Mouse (Mus musculus) intestine, postnatal 0 days (tissue): ENCODE results near the gene Atf2. TPM values are rescaled to one million over a fixed set of nuclear protein-coding genes. Genes with fewer than 3 reads are reported as not detected.

Experiments
- ATAC-seq: fragments of 200-750 bp; cut with Nextera tagmentation; 2 replicates; pipeline ENCODE4 v1.8.0; 2017; ENCODE audit warnings: mild to moderate bottlenecking, moderate TSS enrichment, moderate library complexity
- H3K27ac ChIP-seq: fragments of 300-500 bp; sonication (generic); 2 replicates; pipeline ENCODE4 v1.5.1; 2014; ENCODE audit warnings: mild to moderate bottlenecking, low read depth, low read length, moderate library complexity
- H3K27me3 ChIP-seq: fragments of 300-500 bp; sonication (generic); replicated peaks from 2 replicates; pipeline ENCODE4 v1.6.1; 2014; ENCODE audit warnings: low read length, mixed read lengths; ENCODE audit not compliant: control insufficient read depth, insufficient read depth
- H3K36me3 ChIP-seq: fragments of 300-500 bp; sonication (generic); 2 replicates; pipeline ENCODE4 v1.6.1; 2014; ENCODE audit warnings: mild to moderate bottlenecking, moderate library complexity; ENCODE audit not compliant: control insufficient read depth, insufficient read depth
- H3K4me1 ChIP-seq: fragments of 300-500 bp; sonication (generic); replicated peaks from 2 replicates; pipeline ENCODE4 v1.6.1; 2014; ENCODE audit warnings: antibody characterized with exemption, low read length, mixed read lengths; ENCODE audit not compliant: control insufficient read depth, insufficient read depth
- H3K4me2 ChIP-seq: fragments of 300-500 bp; sonication (generic); replicated peaks from 2 replicates; pipeline ENCODE4 v1.6.1; 2014; ENCODE audit warnings: low read depth, mild to moderate bottlenecking, moderate library complexity
- H3K4me3 ChIP-seq: fragments of 300-500 bp; sonication (generic); 2 replicates; pipeline ENCODE4 v1.5.1; 2014; ENCODE audit warnings: low read depth, low read length
- H3K9ac ChIP-seq: fragments of 300-500 bp; sonication (generic); 2 replicates; pipeline ENCODE4 v1.6.1; 2014; ENCODE audit warnings: mild to moderate bottlenecking, low read depth, low read length
- H3K9me3 ChIP-seq: fragments of 300-500 bp; sonication (generic); 2 replicates; pipeline ENCODE4 v1.6.1; 2016; ENCODE audit warnings: mixed run types; ENCODE audit not compliant: control insufficient read depth
- CTCF ChIP-seq: sonication (generic); IDR thresholded peaks from 2 replicates; pipeline ENCODE4 v1.5.1; 2016; ENCODE audit warnings: low read depth, mild to moderate bottlenecking, control low read depth, antibody characterized with exemption, moderate library complexity
- WGBS: fragments of 180-500 bp; shearing (Covaris S2); extraction: QIAGEN DNeasy Blood & Tissue Kit; methylation state at CpG from one replicate; pipeline ENCODE4 v1.1.7; 2014; 5-methylcytosine and 5-hydroxymethylcytosine counted together
- polyA plus RNA-seq: library from polyadenylated mRNA; unstranded; fragments of >200 nt; fragmentation: Nextera tagmentation; extraction: Ambion mirVana; gene quantifications from 2 replicates; pipeline ENCODE4 v1.2.1, GENCODE M21; 2015

Gene Atf2
- polyA plus RNA-seq, 1 experiment from 2014 or later = 24.2 TPM

DNA sequence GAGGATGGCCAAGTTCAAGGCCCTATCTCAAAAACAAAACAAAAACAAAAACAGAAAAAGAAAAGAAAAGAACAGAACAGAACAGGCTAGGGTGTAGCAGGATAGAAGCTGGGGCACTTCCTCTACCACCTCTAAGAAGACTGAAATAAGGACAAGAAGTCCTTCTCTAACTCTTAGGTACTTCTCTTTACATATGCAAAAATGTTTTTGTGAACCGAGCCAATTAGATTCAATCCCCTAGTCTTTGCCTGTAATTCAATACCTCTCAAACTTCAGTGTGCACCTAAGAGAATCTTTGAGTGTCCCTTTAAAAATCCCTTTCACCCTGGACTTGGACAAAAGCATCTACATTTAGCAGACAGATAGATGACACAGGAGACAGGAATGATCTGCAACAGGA lies 119.5 kb downstream of the Atf2 start:
- Histone ChIP-seq H3K9ac (no peak overlapping the region), H3K4me2 (no peak overlapping the region), H3K4me3 (no peak overlapping the region), H3K4me1 (no peaks in the 10 kb centered on the region), H3K9me3 (no peaks in the 10 kb centered on the region), H3K27me3 (peaks cover 23% of the 10 kb centered on the region), H3K36me3 (no peaks in the 10 kb centered on the region), H3K27ac (no peak overlapping the region)
- 42% methylated on average over 1 of the region's 1 CpGs for WGBS
- no peak for ATAC-seq
- no peak for TF ChIP-seq CTCF

DNA sequence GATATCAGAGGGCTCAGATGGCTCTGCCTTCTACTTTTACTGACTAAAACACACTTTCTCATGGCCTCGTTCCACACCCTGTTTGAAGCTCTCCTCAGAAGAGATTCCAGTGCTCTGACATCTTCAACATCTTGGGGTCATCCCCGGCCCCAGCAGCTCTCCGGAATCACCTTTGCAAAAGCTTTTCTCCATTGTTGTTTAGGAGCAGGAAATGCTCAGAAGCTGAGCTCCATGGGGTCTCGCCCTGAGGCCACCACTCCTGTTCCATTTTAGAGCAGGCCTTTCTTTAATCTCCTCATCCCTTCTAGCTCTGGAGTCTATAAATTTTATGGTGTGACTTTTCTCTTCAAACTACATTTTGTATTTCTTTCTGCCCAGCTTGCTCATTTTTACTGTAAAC lies 123.8 kb downstream of the Atf2 start:
- Histone ChIP-seq H3K9ac (no peak overlapping the region), H3K9me3 (no peaks in the 10 kb centered on the region), H3K4me3 (no peak overlapping the region), H3K4me2 (no peak overlapping the region), H3K4me1 (no peaks in the 10 kb centered on the region), H3K36me3 (no peaks in the 10 kb centered on the region), H3K27ac (no peak overlapping the region), H3K27me3 (no peaks in the 10 kb centered on the region)
- 83% methylated on average over 4 of the region's 4 CpGs for WGBS
- no peak for TF ChIP-seq CTCF
- no peak for ATAC-seq

Other genes starting within 250 kb of the Atf2 start
- 8.1 and 9.5 TPM in 2 replicates for gene Chn1, start 117.3 kb downstream of the Atf2 start, polyA plus RNA-seq
- gene Atp5g3, start 18.7 kb upstream of the Atf2 start, polyA plus RNA-seq = 2,687 and 2,714 TPM in 2 replicates